Mouse (Mus musculus) embryo, embryonic 9.5 days (tissue): Measurements from ENCODE around the gene Trio.

ENCODE experiments used
- DNase-seq: peaks from one replicate; pipeline ENCODE4 v3.0.0-alpha.2; 2017; ENCODE audit errors: extremely low spot score

Trio gene

DNA sequence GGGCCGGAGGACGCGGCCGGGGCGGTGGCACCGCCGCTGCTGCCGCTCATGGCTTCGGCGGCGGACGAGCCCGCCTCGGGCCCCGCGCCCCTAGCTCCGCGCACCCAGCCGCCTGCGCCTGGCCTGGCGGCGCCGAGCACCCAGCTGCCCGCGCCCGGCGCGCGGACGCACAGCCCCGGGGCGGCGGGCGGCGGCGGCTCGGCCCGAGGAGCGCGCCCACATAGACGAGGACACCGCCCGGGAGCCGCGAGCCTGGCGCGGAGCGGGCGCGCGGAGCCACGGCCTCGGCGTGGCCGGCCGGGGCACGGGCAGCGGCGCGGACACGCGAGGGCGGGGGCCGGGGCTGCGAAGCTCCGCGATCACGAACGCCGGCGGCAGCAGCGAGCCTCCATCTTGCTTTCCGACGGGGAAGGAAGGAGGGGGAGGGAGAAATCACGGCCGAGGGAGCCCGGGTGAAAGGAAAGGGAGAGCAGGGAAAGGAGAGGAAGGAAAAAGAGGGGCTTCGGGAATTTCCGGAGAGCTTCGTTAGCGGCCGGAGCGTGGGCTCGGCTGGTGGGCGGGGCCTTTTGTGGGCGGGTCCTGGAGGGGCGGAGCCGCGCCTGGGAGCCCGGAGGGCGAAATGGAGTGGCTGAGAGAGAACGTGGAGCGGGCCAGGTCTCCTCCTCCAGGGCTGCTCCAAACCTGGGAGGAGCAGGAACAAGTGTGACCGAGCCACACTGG, at the start of gene Trio:
TSS of gene Trio (minus strand) at position 402 of the 720 bp plus-strand sequence.
- DNase-seq, result peak; percentile 98

- DNase-seq, result no peak
Observed at GRCm38 (mm10) chr15:28074416-28074970, 48.8 kb upstream of the Trio start.

DNA sequence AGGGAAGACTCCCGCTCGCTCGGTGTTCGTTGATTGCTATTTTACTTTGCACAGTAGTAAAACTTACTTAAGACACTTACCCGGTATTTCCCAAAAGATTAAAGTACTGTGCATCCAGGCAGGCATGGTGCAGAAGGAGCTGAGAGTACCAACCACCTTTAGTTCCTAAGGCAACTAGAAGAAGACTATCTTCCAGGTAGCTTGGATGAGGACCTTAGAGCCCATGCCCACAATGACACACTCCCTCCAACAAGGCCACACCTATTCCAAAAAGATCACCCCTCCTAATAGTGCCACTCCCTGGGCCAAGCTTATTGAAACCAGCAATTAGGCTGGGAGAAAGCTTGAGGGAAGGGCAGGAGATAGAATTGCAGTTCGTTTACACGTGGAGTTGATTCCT, 46.0 kb upstream of the Trio start:
- DNase-seq, result no peak

- no peak for DNase-seq
Observed at GRCm38 (mm10) chr15:28070771-28071419, 45.2 kb upstream of the Trio start.

GRCm38 (mm10) chr15:28070221-28070620, 44.6 kb upstream of the Trio start:
- no peak for DNase-seq

DNA sequence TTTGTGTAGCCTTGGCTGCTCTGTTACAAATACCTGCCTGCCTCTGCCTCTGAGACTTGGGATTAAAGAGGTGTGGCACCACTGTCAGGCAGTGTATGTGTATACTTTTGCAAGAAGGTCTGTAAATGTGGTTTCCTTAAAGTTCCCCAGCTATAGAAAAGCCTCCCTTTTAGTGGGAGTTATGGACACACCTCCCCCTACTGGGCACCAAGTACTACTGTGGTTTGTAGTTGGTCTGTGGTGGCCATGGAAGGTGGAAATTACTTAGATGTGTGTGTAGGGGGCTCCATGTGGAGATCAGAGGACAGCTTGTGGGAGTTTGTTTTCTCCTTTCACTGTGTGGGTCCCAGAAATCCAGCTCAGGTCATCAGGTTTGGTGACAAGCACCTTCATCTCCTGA, 41.7 kb upstream of the Trio start:
- no peak for DNase-seq

GRCm38 (mm10) chr15:28066468-28066867, 40.8 kb upstream of the Trio start:
- no peak for DNase-seq

DNA sequence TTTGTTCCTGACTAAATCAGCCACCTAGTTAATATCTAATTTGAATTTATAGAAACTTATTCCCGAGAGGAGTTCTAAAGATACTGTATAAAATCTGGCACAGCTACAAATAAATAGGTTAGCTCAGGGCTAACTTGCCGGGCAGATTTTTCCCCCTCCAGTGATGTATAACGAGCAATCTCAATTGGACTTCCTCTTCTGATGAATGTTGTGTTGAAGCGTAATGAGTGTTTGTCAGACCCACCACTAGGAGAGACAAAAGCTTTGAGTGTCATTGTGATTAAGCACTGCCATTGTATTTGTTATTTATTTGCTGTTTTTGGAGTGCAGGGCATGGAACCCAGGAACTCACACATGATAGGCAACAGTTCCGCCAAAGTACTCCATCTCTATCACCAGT, 39.9 kb upstream of the Trio start:
- DNase-seq, result no peak

DNA sequence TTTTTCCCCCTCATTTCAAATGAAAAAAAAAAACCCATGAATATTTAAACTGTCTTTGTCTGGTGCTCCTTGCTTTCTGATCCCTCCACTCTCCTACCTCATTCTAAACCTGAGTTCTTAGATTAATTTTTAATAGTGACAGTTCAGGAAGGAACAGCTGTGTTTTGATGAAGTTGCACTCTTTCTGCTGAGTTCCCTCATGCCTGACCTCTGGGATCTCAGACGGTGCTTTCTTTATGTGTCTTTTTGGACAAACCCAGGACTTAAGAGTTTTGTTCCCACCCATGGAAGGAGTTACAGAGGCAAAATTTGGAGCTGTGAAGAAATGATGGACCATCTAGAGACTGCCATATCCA, 39.1 kb upstream of the Trio start:
- no peak for DNase-seq

- no peak for DNase-seq
Observed at GRCm38 (mm10) chr15:28064081-28064732, 38.6 kb upstream of the Trio start.

DNA sequence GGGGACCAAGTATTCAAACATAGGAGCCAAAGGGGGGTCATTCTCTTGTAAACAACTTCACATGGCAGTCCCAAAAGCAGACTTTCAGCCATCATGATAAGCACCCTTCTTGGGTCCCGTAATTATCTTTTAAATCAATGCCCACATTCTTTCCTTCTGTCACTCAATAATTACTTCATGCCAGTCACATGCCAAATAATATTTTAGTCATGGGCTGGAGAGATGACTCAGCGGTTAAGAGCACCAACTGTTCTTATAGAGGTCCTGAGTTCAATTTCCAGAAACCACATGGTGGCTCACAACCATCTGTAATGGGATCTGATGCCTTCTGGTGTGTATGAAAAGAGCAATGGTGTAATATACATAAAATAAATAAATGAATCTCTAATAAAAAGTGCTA, 37.8 kb upstream of the Trio start:
- DNase-seq, result no peak

GRCm38 (mm10) chr15:28062016-28062415, 36.4 kb upstream of the Trio start:
- DNase-seq, result no peak

DNA sequence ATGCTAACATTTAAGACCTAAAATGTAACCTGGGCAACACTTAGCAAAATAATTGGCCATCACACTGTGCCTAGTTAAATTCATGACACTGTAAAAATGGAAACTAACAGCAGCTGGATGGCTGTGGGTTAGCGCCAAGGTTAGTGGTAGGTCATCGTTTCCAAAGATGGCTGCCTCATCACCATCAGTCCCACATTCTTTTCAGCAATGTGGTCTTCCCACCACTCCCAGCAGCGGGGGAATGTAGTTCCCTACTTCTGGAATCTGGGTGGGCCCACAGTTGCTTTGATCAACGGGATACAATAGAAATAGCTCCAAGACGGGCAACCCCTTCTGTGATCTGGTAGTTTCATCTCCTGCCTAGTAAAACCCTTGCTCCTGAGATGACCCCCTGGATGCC, 35.3 kb upstream of the Trio start:
- DNase-seq, result no peak

- DNase-seq, result peak; percentile 53
Observed at GRCm38 (mm10) chr15:28060423-28060822, 34.8 kb upstream of the Trio start.

DNA sequence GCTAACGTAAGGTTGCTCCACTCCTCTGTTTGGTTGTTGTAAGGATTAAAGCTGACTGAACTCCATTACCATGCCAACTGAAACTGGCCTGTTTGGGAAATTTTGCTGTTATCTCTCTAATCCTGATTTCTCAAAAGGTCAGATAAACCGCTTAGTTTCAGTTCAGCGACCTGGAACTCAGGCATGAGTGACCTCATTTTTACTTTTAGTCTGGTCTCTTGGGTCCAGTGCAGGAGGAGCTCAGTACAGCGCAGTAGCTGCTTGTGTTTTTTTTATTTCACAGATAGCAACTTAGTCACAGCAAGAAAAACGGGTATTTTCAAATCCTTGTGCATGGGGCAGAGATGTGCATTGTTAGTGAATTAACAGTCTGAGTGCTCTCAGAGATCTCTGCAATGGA, 31.9 kb upstream of the Trio start:
- DNase-seq, result no peak

DNA sequence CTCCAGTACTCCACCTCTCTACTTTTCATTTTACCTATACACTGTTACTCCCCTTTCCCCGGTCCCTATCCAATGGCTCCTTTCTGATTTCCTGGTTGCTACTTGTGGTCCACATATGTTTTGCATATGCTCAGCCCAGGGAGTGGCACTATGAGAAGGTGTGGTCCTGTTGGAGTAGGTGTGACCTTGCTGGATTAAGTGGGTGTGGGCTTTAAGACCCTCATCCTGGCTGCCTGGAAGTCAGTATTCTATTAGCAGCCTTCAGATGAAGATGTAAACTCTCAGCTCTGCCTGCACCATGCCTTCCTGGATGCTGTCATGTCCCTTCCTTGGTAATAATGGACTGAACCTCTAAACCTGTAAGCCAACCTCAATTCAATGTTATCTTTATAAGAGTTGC, 29.1 kb upstream of the Trio start:
- no peak for DNase-seq

- no peak for DNase-seq
Observed at GRCm38 (mm10) chr15:28054111-28054510, 28.5 kb upstream of the Trio start.

DNA sequence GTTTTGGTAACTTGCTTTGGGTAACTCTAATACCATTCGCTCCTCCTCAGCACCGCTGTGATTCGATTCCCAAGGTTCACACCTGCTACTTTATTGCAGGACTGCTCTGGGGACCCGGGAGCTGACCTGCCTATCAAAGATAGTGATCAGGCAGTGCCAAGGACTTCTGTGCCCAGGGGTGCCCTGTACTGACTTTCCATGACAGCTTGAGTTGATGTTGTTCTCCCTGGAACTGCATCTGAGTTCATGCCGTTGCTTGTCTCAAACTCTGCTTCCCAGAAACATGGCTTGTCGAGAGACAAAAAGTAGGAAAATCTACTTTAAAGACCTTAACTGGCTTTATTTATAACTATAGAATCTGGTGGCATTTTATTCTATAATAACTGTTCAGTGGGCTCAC, 27.6 kb upstream of the Trio start:
- no peak for DNase-seq

GRCm38 (mm10) chr15:28051811-28052210, 26.2 kb upstream of the Trio start:
- DNase-seq, result peak; percentile 22

DNA sequence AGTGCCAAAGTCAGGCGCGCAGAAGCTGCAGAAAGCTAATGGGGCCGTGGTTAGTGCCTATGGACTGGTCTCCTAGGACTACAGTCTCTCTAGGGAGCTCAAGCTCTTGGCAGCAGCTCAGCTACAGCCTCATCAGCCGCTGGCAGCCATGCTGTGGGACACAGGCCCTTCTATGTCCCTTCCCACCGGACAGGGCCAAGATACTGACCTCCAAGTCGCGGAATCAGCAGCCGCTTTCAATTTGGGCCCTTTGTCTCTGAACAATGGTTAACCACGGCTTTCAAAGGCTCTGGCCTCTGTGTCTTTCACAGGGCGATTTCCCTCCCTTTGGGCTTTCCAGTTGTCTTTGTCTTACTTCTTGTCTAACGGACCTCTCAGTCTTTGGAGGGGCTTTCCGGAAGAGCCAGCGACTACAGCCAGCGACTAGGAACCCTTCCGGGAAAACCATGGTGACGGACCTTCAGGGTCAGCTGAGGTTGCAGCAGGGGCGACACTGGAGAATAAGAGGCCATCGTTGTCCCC, 25.5 kb upstream of the Trio start:
- DNase-seq, result peak; percentile 73

DNA sequence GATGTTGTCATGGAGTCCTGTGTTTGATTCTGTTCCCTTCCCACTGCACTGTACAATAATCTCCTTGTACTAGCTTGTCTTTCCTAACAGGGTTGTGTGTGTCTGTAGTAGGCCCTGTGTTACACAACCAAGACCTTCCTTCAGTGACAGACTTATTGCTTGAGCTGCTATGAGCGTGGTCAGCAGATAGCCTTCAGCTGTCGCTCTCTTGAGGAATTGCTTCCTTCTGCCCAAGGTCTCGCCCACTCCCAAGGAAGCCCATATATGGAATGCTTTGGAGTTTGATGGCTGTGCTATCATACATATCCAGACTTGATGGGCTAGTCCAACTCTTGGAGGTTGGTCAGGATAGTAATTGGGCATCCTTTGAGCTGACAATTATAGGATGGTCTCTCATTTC, 22.1 kb upstream of the Trio start:
- no peak for DNase-seq

GRCm38 (mm10) chr15:28041158-28041865, 15.7 kb upstream of the Trio start:
- DNase-seq, result no peak
